ENCODE assay signal across 27 mouse cellular contexts in the genomic region with DNA sequence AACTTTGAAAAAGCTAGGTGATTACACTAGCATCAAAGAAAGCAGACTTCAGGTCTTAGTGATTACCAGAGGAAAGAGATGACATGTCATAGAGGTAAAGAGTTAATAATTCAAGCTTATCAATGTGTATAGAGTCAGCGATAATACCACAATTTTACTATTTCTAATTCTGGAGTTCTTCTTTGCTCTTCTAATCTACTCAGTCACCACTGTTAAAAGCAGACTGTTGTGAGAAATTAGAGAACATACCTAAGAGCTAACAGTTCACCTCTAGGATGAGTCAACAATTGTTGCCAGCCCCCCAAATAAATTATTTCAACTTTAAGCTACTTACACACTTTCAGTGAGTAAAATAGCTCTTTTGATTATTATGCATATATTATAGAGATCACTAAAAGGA.
"Had no signal": no experiment of that assay in that cellular context is flagged by ENCODE, and none has a peak within 500 bp of the region (broad histone marks: within the 10 kb centered on the region; RNA-seq: fewer than 3 reads in every experiment).

No protein-coding gene starts in this region.

- H3K27me3 ChIP-seq: embryonic facial prominence, embryonic 12.5 days; embryonic facial prominence, embryonic 13.5 days; embryonic facial prominence, embryonic 15.5 days; forebrain, embryonic 12.5 days; forebrain, embryonic 13.5 days; forebrain, embryonic 15.5 days had no signal

- H3K4me1 ChIP-seq: embryonic facial prominence, embryonic 10.5 days; embryonic facial prominence, embryonic 12.5 days; embryonic facial prominence, embryonic 13.5 days; embryonic facial prominence, embryonic 15.5 days; forebrain, embryonic 10.5 days; forebrain, embryonic 12.5 days; forebrain, embryonic 13.5 days; forebrain, embryonic 15.5 days had no signal

- H3K27ac ChIP-seq: embryonic facial prominence, embryonic 10.5 days; embryonic facial prominence, embryonic 12.5 days; embryonic facial prominence, embryonic 13.5 days; embryonic facial prominence, embryonic 15.5 days; forebrain, embryonic 10.5 days; forebrain, embryonic 12.5 days; forebrain, embryonic 13.5 days; forebrain, embryonic 15.5 days; gastrocnemius, adult 2 months; heart, adult 2 months had no signal

- H3K9me3 ChIP-seq: embryonic facial prominence, embryonic 10.5 days; embryonic facial prominence, embryonic 12.5 days; embryonic facial prominence, embryonic 13.5 days; embryonic facial prominence, embryonic 15.5 days; forebrain, embryonic 10.5 days; forebrain, embryonic 12.5 days; forebrain, embryonic 13.5 days; forebrain, embryonic 15.5 days had no signal

- H3K36me3 ChIP-seq: embryonic facial prominence, embryonic 10.5 days; embryonic facial prominence, embryonic 12.5 days; embryonic facial prominence, embryonic 13.5 days; embryonic facial prominence, embryonic 15.5 days; forebrain, embryonic 10.5 days; forebrain, embryonic 12.5 days; forebrain, embryonic 15.5 days had no signal

- H3K4me3 ChIP-seq: embryonic facial prominence, embryonic 10.5 days; embryonic facial prominence, embryonic 12.5 days; embryonic facial prominence, embryonic 13.5 days; embryonic facial prominence, embryonic 15.5 days; erythroblast, embryonic 14.5 days; forebrain, embryonic 10.5 days; forebrain, embryonic 12.5 days; forebrain, embryonic 13.5 days; forebrain, embryonic 15.5 days; gastrocnemius, adult 2 months; heart, adult 2 months had no signal

- H3K9ac ChIP-seq: embryonic facial prominence, embryonic 12.5 days; embryonic facial prominence, embryonic 13.5 days; embryonic facial prominence, embryonic 15.5 days; forebrain, embryonic 12.5 days; forebrain, embryonic 13.5 days; forebrain, embryonic 15.5 days; forebrain, postnatal 0 days had no signal

- DNase-seq: cerebellum, adult 8-10 months; cerebellum, adult 9-10 months; cerebellum, adult 9-11 months; cerebellum, postnatal 14 days; cerebellum, postnatal 25 days; cerebellum, postnatal 36 days; embryo, embryonic 11 days; forebrain, postnatal 0 days; gastrocnemius, adult 2 months; gastrocnemius, postnatal 10 days; gastrocnemius, postnatal 14 days; gastrocnemius, postnatal 25 days; gastrocnemius, postnatal 36 days; heart, adult 11 months; heart, adult 18-20 months; heart, adult 2 months had no signal

- ATAC-seq: forebrain, embryonic 13.5 days; forebrain, embryonic 14.5 days; forebrain, embryonic 15.5 days; forebrain, embryonic 16.5 days; forebrain, postnatal 0 days had no signal

- H3K4me2 ChIP-seq: embryonic facial prominence, embryonic 12.5 days; embryonic facial prominence, embryonic 13.5 days; embryonic facial prominence, embryonic 15.5 days; forebrain, embryonic 12.5 days; forebrain, embryonic 13.5 days; forebrain, embryonic 15.5 days had no signal
